Mouse (Mus musculus) splenic B cell, adult 2 months (primary cell): ENCODE results near the gene Hsdl1.

Experiments used
- DNase-seq: peaks from one replicate; pipeline ENCODE4 v3.0.0-alpha.2; 2011; ENCODE audit warnings: low read depth, low spot score
- H3K27me3 ChIP-seq: 2 replicates; pipeline ENCODE4 v1.6.1; 2012; ENCODE audit warnings: mild to moderate bottlenecking, low read length, moderate library complexity, mixed read lengths; ENCODE audit not compliant: control insufficient read depth, poor library complexity, insufficient read depth, severe bottlenecking
- H3K36me3 ChIP-seq: 2 replicates; pipeline ENCODE4 v1.6.1; 2012; ENCODE audit warnings: mild to moderate bottlenecking, low read length, moderate library complexity, mixed read lengths; ENCODE audit not compliant: control insufficient read depth, poor library complexity, insufficient read depth, severe bottlenecking

Gene Hsdl1

GRCm38 (mm10) chr8:119559402-119559720, 15.6 kb downstream of the Hsdl1 start:
- no peak for DNase-seq
- no peaks in the 10 kb centered on the region for H3K27me3 ChIP-seq
- H3K36me3 ChIP-seq, result peaks cover 1% of the 10 kb centered on the region

- DNase-seq, result peak; percentile 99
- H3K27me3 ChIP-seq, result no peaks in the 10 kb centered on the region
- H3K36me3 ChIP-seq, result peaks cover 1% of the 10 kb centered on the region
These were observed 16.2 kb downstream of the Hsdl1 start, which contains the start of gene Mbtps1 for GRCm38 (mm10) chr8:119558603-119559401. TSS of gene Mbtps1 (minus strand) at chr8:119558735.

GRCm38 (mm10) chr8:119557821-119558602, 17.0 kb downstream of the Hsdl1 start:
- Histone ChIP-seq H3K27me3 (no peaks in the 10 kb centered on the region), H3K36me3 (peaks cover 1% of the 10 kb centered on the region)
- peak; percentile 89 for DNase-seq

- no peaks in the 10 kb centered on the region; the same call in 1 of the 2 replicates for H3K36me3 ChIP-seq
- no peaks in the 10 kb centered on the region for H3K27me3 ChIP-seq
- DNase-seq, result peak; percentile 6
These were observed 17.9 kb downstream of the Hsdl1 start for GRCm38 (mm10) chr8:119557132-119557531.

GRCm38 (mm10) chr8:119555861-119556260, 19.1 kb downstream of the Hsdl1 start:
- H3K36me3 ChIP-seq, result peaks cover 2% of the 10 kb centered on the region; the same call in 1 of the 2 replicates
- no peaks in the 10 kb centered on the region for H3K27me3 ChIP-seq
- no peak for DNase-seq

GRCm38 (mm10) chr8:119552967-119553366, 22.0 kb downstream of the Hsdl1 start:
- no peaks in the 10 kb centered on the region for H3K27me3 ChIP-seq
- no peak for DNase-seq
- H3K36me3 ChIP-seq, result peaks cover 4% of the 10 kb centered on the region; the same call in 1 of the 2 replicates

- DNase-seq, result no peak
- no peaks in the 10 kb centered on the region for H3K27me3 ChIP-seq
- peaks cover 14% of the 10 kb centered on the region for H3K36me3 ChIP-seq
These were observed 26.3 kb downstream of the Hsdl1 start for GRCm38 (mm10) chr8:119548560-119549113.

GRCm38 (mm10) chr8:119547019-119547691, 27.8 kb downstream of the Hsdl1 start:
- DNase-seq, result no peak
- H3K36me3 ChIP-seq, result peaks cover 14% of the 10 kb centered on the region
- no peaks in the 10 kb centered on the region for H3K27me3 ChIP-seq

GRCm38 (mm10) chr8:119545791-119546190, 29.2 kb downstream of the Hsdl1 start:
- no peak for DNase-seq
- H3K27me3 ChIP-seq, result no peaks in the 10 kb centered on the region
- H3K36me3 ChIP-seq, result peaks cover 12% of the 10 kb centered on the region

GRCm38 (mm10) chr8:119545180-119545579, 29.8 kb downstream of the Hsdl1 start:
- no peaks in the 10 kb centered on the region for H3K27me3 ChIP-seq
- DNase-seq, result no peak
- peaks cover 13% of the 10 kb centered on the region for H3K36me3 ChIP-seq

GRCm38 (mm10) chr8:119544606-119545005, 30.4 kb downstream of the Hsdl1 start:
- no peak for DNase-seq
- Histone ChIP-seq H3K36me3 (peaks cover 13% of the 10 kb centered on the region), H3K27me3 (no peaks in the 10 kb centered on the region)

- Histone ChIP-seq H3K27me3 (no peaks in the 10 kb centered on the region), H3K36me3 (peaks cover 8% of the 10 kb centered on the region)
- DNase-seq, result no peak
These were observed 43.0 kb downstream of the Hsdl1 start for GRCm38 (mm10) chr8:119531973-119532372.

- no peaks in the 10 kb centered on the region for H3K27me3 ChIP-seq
- peaks cover 8% of the 10 kb centered on the region for H3K36me3 ChIP-seq
- DNase-seq, result no peak
These were observed 43.6 kb downstream of the Hsdl1 start for GRCm38 (mm10) chr8:119531397-119531796.

GRCm38 (mm10) chr8:119530937-119531336, 44.0 kb downstream of the Hsdl1 start:
- H3K36me3 ChIP-seq, result peaks cover 8% of the 10 kb centered on the region
- H3K27me3 ChIP-seq, result no peaks in the 10 kb centered on the region
- DNase-seq, result no peak
